Mouse (Mus musculus) heart, adult 11 months (tissue): ENCODE results near the gene Gm11236.
"Not testable (repeated sequence)": the region's sequence is repeated elsewhere in the genome, so short reads cannot be mapped to it uniquely, and the experiment has no call there.

Source experiments
- DNase-seq: peaks from one replicate; pipeline ENCODE4 v3.0.0; 2022

The Gm11236 gene

DNA sequence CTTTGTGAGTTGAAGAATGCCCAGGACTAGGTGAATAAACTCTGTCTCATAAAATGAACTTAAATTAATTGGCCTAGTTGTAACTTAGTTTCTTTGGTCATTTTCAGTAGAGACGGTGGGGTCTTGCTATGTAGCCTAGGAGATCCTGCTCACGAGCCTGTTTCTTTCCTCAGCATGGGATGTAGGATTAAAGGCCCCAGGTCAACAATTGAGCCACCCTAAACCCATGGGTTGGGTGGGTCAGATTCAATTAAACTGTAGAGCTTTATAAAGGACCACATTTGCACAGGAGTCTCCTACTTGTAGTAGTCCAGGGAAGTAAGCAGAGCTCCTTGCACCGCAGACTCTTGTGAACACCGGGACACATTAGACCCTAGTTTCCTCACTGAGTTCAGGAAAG, at the start of gene Gm11236:
Gm11236 (plus strand) TSS at position 301 of the 400 bp plus-strand sequence.
- not testable (repeated sequence) for DNase-seq

DNA sequence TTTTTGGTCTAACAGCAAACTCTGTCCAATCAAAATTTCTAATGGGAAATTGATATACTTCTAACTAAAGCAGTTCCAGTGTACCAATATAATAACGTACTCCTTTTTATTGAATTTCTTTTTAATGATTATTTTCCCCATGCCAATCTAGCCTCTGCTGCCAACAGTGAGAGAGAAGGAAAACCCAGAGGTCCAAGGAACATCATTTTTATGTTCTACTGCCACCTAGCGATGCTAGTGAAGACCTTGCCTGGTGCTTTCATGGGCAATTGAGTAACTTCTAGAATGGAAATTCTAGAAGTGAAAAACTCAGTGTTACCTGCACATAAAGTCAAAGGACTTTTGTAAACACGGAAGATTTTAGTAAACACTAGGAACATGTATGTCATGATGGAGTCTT, 38.7 kb upstream of the Gm11236 start:
- DNase-seq, result no peak

DNA sequence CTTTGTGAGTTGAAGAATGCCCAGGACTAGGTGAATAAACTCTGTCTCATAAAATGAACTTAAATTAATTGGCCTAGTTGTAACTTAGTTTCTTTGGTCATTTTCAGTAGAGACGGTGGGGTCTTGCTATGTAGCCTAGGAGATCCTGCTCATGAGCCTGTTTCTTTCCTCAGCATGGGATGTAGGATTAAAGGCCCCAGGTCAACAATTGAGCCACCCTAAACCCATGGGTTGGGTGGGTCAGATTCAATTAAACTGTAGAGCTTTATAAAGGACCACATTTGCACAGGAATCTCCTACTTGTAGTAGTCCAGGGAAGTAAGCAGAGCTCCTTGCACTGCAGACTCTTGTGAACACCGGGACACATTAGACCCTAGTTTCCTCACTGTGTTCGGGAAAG, 30.3 kb upstream of the Gm11236 start, which contains the start of gene Gm11238:
Gm11238 (plus strand) TSS at position 301 of the 400 bp plus-strand sequence.
- DNase-seq, result not testable (repeated sequence)

DNA sequence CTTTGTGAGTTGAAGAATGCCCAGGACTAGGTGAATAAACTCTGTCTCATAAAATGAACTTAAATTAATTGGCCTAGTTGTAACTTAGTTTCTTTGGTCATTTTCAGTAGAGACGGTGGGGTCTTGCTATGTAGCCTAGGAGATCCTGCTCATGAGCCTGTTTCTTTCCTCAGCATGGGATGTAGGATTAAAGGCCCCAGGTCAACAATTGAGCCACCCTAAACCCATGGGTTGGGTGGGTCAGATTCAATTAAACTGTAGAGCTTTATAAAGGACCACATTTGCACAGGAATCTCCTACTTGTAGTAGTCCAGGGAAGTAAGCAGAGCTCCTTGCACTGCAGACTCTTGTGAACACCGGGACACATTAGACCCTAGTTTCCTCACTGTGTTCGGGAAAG, 15.2 kb upstream of the Gm11236 start, which contains the start of gene Gm11237:
Gm11237 (plus strand) TSS at position 301 of the 400 bp plus-strand sequence.
- not testable (repeated sequence) for DNase-seq

DNA sequence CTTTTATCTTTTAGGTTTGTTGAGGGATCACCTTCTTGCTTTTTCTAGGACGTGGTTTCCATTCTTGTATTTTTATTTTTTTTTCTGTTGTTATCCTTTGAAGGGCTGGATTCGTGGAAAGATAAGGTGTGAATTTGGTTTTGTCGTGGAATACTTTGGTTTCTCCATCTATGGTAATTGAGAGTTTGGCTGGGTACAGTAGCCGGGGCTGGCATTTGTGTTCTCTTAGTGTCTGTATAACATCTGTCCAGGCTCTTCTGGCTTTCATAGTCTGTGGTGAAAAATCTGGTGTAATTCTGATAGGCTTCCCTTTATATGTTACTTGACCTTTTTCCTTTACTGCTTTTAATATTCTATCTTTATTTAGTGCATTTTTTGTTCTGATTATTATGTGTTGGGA, 23.9 kb downstream of the Gm11236 start:
- DNase-seq, result peak; percentile 74

DNA sequence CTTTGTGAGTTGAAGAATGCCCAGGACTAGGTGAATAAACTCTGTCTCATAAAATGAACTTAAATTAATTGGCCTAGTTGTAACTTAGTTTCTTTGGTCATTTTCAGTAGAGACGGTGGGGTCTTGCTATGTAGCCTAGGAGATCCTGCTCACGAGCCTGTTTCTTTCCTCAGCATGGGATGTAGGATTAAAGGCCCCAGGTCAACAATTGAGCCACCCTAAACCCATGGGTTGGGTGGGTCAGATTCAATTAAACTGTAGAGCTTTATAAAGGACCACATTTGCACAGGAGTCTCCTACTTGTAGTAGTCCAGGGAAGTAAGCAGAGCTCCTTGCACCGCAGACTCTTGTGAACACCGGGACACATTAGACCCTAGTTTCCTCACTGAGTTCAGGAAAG, 30.1 kb downstream of the Gm11236 start, which contains the start of gene Gm11239:
Gm11239 (plus strand) TSS at position 301 of the 400 bp plus-strand sequence.
- DNase-seq, result not testable (repeated sequence)

DNA sequence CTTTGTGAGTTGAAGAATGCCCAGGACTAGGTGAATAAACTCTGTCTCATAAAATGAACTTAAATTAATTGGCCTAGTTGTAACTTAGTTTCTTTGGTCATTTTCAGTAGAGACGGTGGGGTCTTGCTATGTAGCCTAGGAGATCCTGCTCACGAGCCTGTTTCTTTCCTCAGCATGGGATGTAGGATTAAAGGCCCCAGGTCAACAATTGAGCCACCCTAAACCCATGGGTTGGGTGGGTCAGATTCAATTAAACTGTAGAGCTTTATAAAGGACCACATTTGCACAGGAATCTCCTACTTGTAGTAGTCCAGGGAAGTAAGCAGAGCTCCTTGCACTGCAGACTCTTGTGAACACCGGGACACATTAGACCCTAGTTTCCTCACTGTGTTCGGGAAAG, 45.3 kb downstream of the Gm11236 start, which contains the start of gene Gm428:
Gm428 (plus strand) TSS at position 301 of the 400 bp plus-strand sequence.
- DNase-seq, result not testable (repeated sequence)
